Comparison of ENCODE assay signal across 24 mouse cellular contexts in the genomic region with DNA sequence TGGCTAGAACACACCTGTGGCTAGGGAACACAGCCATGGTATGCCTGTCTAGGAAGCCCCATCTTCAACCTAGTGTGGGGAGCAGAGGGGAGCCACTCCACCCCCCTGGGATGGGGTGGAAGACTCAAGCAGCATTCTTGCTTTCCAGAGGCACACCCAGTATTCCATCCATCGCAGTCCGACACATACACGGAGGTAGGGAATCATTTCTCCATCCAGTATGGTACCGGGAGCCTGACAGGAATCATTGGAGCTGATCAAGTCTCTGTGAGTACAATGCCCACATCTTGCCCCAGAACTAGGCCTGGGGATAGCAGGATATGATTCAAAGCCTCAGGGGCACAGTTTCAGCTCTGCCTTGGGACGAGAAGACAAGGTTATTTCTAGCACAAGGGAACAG. TPM values are rescaled to one million over a fixed set of nuclear protein-coding genes. Genes with fewer than 3 reads are reported as not detected.
DNase-seq lines count a peak whose midpoint lies in the region; ATAC-seq and TF ChIP-seq lines count a peak whose summit lies in the region.
"Had no signal": no experiment of that assay in that cellular context is flagged by ENCODE, and none has a peak within 500 bp of the region (broad histone marks: within the 10 kb centered on the region; RNA-seq: fewer than 3 reads in every experiment).

No protein-coding gene starts in this region.

- peak overlapping the region; percentile 51 for H3K4me2 ChIP-seq in liver, postnatal 0 days (ENCODE audit: low read depth, low read length)

- H3K27ac ChIP-seq in heart, embryonic 10.5 days: no peak overlapping the region
- no peak overlapping the region for H3K27ac ChIP-seq in liver, postnatal 0 days (ENCODE audit: low read depth)
- no peak overlapping the region for H3K27ac ChIP-seq in bone marrow, adult 2 months (ENCODE audit: control insufficient read depth, insufficient read depth, low read depth, low read length, poor library complexity)

- TF ChIP-seq EP300 in liver, postnatal 0 days (IDR thresholded peaks at IDR 0.05; ENCODE audit: low read depth): no peak

- no peaks in the 10 kb centered on the region for H3K36me3 ChIP-seq in heart, embryonic 10.5 days
- peaks cover 6% of the 10 kb centered on the region for H3K36me3 ChIP-seq in liver, postnatal 0 days (replicated peaks; ENCODE audit: insufficient read depth, low read length)

- TF ChIP-seq POLR2A in bone marrow, adult 2 months (IDR thresholded peaks at IDR 0.05; ENCODE audit: borderline replicate concordance, control insufficient read depth, low read depth, low read length): no peak

- DNase-seq in heart, adult 11 months: peak; percentile 82
- no peak for DNase-seq in heart, adult 8-10 months (ENCODE audit: low spot score)
- DNase-seq in heart, embryonic 10.5 days (ENCODE audit: low spot score): peak; percentile 51
- DNase-seq in heart, adult 9 months (ENCODE audit: low spot score in 2 of 2): no peak
- no peak for DNase-seq in liver, postnatal 0 days
- DNase-seq in liver: no peak
- no peak for DNase-seq in embryo, embryonic 11 days
- DNase-seq: adrenal gland, adult 2 months; adrenal gland, adult 8-10 months; adrenal gland, postnatal 10 days; adrenal gland, postnatal 14 days; adrenal gland, postnatal 25 days; B cell, adult 2 months; cerebellum, adult 11 months; cerebellum, adult 11-12 months; cerebellum, adult 18-20 months had no signal

- H3K9ac ChIP-seq in liver, postnatal 0 days (replicated peaks): no peak overlapping the region

- H3K27me3 ChIP-seq in heart, embryonic 10.5 days (ENCODE audit: insufficient read depth, poor library complexity, severe bottlenecking): 0 out of 2 replicates have a peak, but pooled peaks cover 8% of the 10 kb centered on the region
- H3K27me3 ChIP-seq in liver, postnatal 0 days (ENCODE audit: insufficient read depth, low read length): no peaks in the 10 kb centered on the region
- H3K27me3 ChIP-seq: CH12.LX had no signal

- H3K4me3 ChIP-seq in heart, embryonic 10.5 days: no peak overlapping the region
- H3K4me3 ChIP-seq in liver, postnatal 0 days (ENCODE audit: low read depth, low read length): no peak overlapping the region
- H3K4me3 ChIP-seq in bone marrow, adult 2 months (replicated peaks; ENCODE audit: control insufficient read depth, low read depth, low read length): peak overlapping the region; percentile 32

- H3K9me3 ChIP-seq in heart, embryonic 10.5 days: no peaks in the 10 kb centered on the region
- H3K9me3 ChIP-seq in liver, postnatal 0 days (ENCODE audit: low read length): no peaks in the 10 kb centered on the region
- H3K9me3 ChIP-seq: G1E had no signal

- ATAC-seq in liver, postnatal 0 days: no peak
- ATAC-seq: activated CD4-positive, CD25-positive, alpha-beta regulatory T cell, adult 4 months; CD4-positive, CD25-positive, alpha-beta regulatory T cell, adult 4 months; Patski had no signal

- no peaks in the 10 kb centered on the region for H3K4me1 ChIP-seq in heart, embryonic 10.5 days
- H3K4me1 ChIP-seq in liver, postnatal 0 days (ENCODE audit: insufficient read depth): peaks cover 20% of the 10 kb centered on the region
- peaks cover 2% of the 10 kb centered on the region; the same call in 1 of the 2 replicates for H3K4me1 ChIP-seq in bone marrow, adult 2 months (ENCODE audit: control insufficient read depth, insufficient read depth, low read length)

- no peak for TF ChIP-seq CTCF in liver, postnatal 0 days (IDR thresholded peaks at IDR 0.05; ENCODE audit: low read depth)
- TF ChIP-seq CTCF in bone marrow, adult 2 months (IDR thresholded peaks at IDR 0.05; ENCODE audit: control insufficient read depth, insufficient read depth, low read length): no peak

- WGBS in heart, embryonic 10.5 days: 87% methylated on average over 5 of the region's 5 CpGs
- WGBS in liver, postnatal 0 days (ENCODE audit: insufficient replicate concordance): 89% methylated on average over 5 of the region's 5 CpGs
- 94% methylated on average over 5 of the region's 5 CpGs for WGBS in bone marrow, adult 2 months

RNA-seq across cellular contexts. Expression of gene Rab7b, which starts 24.4 kb away (rescaled TPM):
- 1 to 10 TPM; 2.3 to 3.8 (median 3.2) TPM for total RNA-seq in heart, adult 8-10 months (2022)
- polyA plus RNA-seq in heart, embryonic 10.5 days (2016; fragmentation: Nextera tagmentation; extraction: Ambion mirVana): 0.58 and 0.79 TPM in 2 replicates
- polyA plus RNA-seq in liver, postnatal 0 days (2015; fragmentation: Nextera tagmentation; extraction: Ambion mirVana): 2.3 and 2.4 TPM in 2 replicates
- polyA plus RNA-seq in bone marrow, adult 2 months (2011; ENCODE audit: insufficient read depth, insufficient read length, low replicate concordance, missing spikeins): 6.5 and 7.2 TPM in 2 replicates
- total RNA-seq: CH12.LX had no signal
- polyA plus RNA-seq: activated CD4-positive, CD25-positive, alpha-beta regulatory T cell, adult 4 months; G1E had no signal

RNA-seq across cellular contexts. Expression of gene Ctse, which starts 26.0 kb away (rescaled TPM):
- total RNA-seq in heart, adult 8-10 months (2022): 1 to 10 TPM in 1 of 4 experiments, under 1 TPM in 3; 0.27 to 1.3 (median 0.80) TPM
- 0.07 and 0.21 TPM in 2 replicates for polyA plus RNA-seq in heart, embryonic 10.5 days (2016; fragmentation: Nextera tagmentation; extraction: Ambion mirVana)
- polyA plus RNA-seq in liver, postnatal 0 days (2015; fragmentation: Nextera tagmentation; extraction: Ambion mirVana): 69.2 and 76.3 TPM in 2 replicates
- polyA plus RNA-seq in bone marrow, adult 2 months (2011; ENCODE audit: insufficient read depth, insufficient read length, low replicate concordance, missing spikeins): 118 and 261 TPM in 2 replicates
- total RNA-seq: ES-E14 had no signal
- polyA plus RNA-seq: C2C12, Patski had no signal

Comparison
In these comparisons a context has a peak if more than half of its experiments do, and no peak if none do; other contexts are left out.
1. DNase-seq: peak in heart, adult 11 months (single experiment) and heart, embryonic 10.5 days (single experiment); none in heart, adult 8-10 months (single experiment), heart, adult 9 months (0 of 2), liver, postnatal 0 days (single experiment), liver (single experiment) and embryo, embryonic 11 days (single experiment).
2. RNA of gene Ctse, which starts 26.0 kb away (polyA plus RNA-seq): 118 to 261 TPM in bone marrow, adult 2 months and 69.2 to 76.3 TPM in liver, postnatal 0 days; 0.07 to 0.21 TPM in heart, embryonic 10.5 days; every median in the first group is over 10 times any median in the second.